Mouse (Mus musculus): ENCODE data around the gene Helz2. TPM values are rescaled to one million over a fixed set of nuclear protein-coding genes. Genes with fewer than 3 reads are reported as not detected.

The Helz2 gene
- polyA plus RNA-seq, 1 experiment from 2014 or later = 9.4 TPM

DNA sequence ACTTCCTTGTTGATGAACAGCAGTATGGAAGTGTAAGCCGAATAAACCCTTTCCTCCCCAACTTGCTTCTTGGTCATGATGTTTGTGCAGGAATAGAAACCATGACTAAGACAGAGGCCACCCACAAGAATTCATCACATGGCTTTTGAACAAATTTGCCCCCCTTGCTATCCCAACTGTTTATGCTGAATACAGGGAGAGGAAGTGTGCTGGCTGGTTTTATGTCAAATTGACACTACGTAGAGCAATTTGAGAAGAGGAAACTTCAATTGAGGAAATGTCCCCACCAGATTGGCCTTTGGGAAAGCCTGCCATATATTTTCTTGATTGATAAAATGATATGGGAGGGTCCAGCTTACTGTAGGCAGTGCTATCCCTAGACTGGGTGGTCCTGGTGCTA is 32.0 kb upstream of the Helz2 start:
- no peak for TF ChIP-seq CTCF (IDR thresholded peaks at IDR 0.05)
- no peak for DNase-seq (ENCODE audit: low read depth, low spot score)
- in situ Hi-C loops (cut with MboI; ENCODE audit: low pct_unique_long_range_greater_than_20kb) = no loop called here
- ChIA-PET POLR2A (no interaction called here), CTCF (interaction anchor here (2.3 kb wide), 1 partner anchor 11 kb away, joined by 12 read pairs; no protein-coding TSS in a partner anchor)
- no peaks in the 10 kb centered on the region for H3K27me3 ChIP-seq
- ATAC-seq = no peak

GRCm38 (mm10) chr2:181272092-181272491 is 30.3 kb upstream of the Helz2 start:
- DNase-seq (ENCODE audit: low read depth, low spot score) = no peak
- no peak for TF ChIP-seq CTCF (IDR thresholded peaks at IDR 0.05)
- POLR2A ChIA-PET = no interaction called here
- ATAC-seq = no peak
- in situ Hi-C loops (cut with MboI; ENCODE audit: low pct_unique_long_range_greater_than_20kb) = no loop called here
- CTCF ChIA-PET = no interaction called here
- H3K27me3 ChIP-seq = no peaks in the 10 kb centered on the region

DNA sequence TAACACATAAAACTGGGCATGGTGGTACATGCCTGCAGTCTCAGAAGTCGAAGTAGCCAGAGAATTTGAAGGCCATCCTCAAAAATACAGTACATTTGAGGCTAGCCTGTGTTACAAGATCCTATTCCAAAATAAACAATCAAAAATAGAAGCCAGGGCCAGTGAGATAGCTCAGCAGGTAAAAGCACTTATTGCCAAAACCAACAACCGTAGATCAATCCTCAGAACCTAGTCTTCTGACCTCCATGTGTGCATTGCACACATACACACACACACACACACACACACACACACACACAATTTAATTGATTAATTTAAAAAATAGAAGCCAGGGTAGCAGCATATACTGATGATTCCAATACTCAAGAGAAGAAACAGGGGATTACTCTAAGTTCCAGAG is 25.0 kb upstream of the Helz2 start:
- ATAC-seq (no peak), DNase-seq (ENCODE audit: low read depth, low spot score) (no peak)
- ChIA-PET POLR2A (no interaction called here), CTCF (interaction anchor here (1.4 to 3.0 kb wide), 2 partner anchors 11 to 14 kb away, joined by 7 to 10 read pairs; no protein-coding TSS in a partner anchor)
- no peak for TF ChIP-seq CTCF (IDR thresholded peaks at IDR 0.05)
- in situ Hi-C loops (cut with MboI; ENCODE audit: low pct_unique_long_range_greater_than_20kb) = no loop called here
- no peaks in the 10 kb centered on the region for H3K27me3 ChIP-seq

DNA sequence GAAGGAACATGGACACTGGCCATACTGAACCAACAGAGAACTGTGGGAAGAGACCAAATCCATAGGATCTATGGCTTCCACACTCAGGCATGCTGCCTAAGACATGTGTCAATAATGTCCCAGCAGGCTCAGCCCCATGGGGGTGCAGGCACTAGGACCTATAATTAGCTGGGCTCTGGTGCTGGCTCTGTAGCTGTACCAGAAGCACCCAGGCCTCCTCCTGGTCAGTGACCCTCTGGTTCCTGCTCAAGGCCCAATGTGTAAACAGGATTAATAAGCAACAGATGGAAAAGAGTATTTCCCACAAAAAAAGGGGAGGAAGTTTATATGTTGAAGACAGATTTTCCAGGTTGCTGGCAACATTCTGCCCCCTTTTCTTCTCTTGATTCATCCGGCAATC is 11.4 kb upstream of the Helz2 start:
- ChIA-PET POLR2A (no interaction called here), CTCF (no interaction called here)
- TF ChIP-seq CTCF (IDR thresholded peaks at IDR 0.05) = no peak
- no peak for DNase-seq (ENCODE audit: low read depth, low spot score)
- no peaks in the 10 kb centered on the region for H3K27me3 ChIP-seq
- in situ Hi-C loops (cut with MboI; ENCODE audit: low pct_unique_long_range_greater_than_20kb) = loop anchor here (5.0 kb wide), 1 partner anchor 66 kb away; the partner anchor contains the start of gene Ppdpf
- ATAC-seq = no peak

DNA sequence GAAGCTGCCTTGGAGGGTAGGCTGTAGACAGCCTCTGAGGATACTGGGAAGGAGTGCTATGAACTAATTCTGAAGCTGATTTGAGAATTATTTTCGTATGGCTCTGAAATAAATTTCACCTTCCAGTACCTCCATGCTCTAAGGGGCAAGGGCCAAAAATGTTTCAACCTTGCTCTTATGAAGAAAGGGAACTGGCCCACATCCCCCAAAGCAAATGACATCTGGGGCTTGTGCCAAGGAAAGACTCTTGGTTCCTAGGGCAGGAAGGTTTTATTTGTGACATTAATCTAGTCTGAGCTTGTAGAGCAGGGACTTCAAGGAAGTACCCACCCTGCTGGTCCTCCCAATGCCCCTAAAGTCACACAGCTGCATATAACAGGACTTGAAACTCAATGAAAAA is 10.0 kb upstream of the Helz2 start:
- in situ Hi-C loops (cut with MboI; ENCODE audit: low pct_unique_long_range_greater_than_20kb) = loop anchor here (5.0 kb wide), 1 partner anchor 65 kb away; the partner anchor contains the start of gene Ppdpf
- ChIA-PET POLR2A (no interaction called here), CTCF (no interaction called here)
- DNase-seq (ENCODE audit: low read depth, low spot score) (no peak), ATAC-seq (no peak)
- no peaks in the 10 kb centered on the region for H3K27me3 ChIP-seq
- no peak for TF ChIP-seq CTCF (IDR thresholded peaks at IDR 0.05)

DNA sequence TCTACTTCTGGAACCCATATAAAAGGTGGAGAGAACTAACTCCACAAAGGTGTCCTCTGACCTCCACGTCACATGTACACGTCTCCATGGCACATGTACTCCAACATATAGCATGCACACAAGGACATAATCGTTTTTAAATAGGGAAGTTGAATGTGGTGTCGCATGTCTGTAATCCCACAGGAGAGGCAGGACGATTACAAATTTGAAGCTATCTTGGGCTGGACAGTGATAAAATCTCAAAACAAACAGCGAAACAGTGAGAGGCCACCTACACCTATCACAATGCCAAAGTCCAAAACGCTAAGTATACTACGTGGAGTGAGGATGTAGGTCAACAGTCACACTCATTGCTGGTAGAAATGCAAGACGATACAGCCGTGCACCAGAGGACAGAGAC is 7.4 kb upstream of the Helz2 start:
- ATAC-seq (no peak), DNase-seq (ENCODE audit: low read depth, low spot score) (no peak)
- in situ Hi-C loops (cut with MboI; ENCODE audit: low pct_unique_long_range_greater_than_20kb) = no loop called here
- POLR2A ChIA-PET = no interaction called here
- CTCF ChIA-PET = interaction anchor here (1.5 kb wide), 1 partner anchor 10 kb away, joined by 4 read pairs; no protein-coding TSS in a partner anchor
- H3K27me3 ChIP-seq = no peaks in the 10 kb centered on the region
- TF ChIP-seq CTCF (IDR thresholded peaks at IDR 0.05) = no peak

DNA sequence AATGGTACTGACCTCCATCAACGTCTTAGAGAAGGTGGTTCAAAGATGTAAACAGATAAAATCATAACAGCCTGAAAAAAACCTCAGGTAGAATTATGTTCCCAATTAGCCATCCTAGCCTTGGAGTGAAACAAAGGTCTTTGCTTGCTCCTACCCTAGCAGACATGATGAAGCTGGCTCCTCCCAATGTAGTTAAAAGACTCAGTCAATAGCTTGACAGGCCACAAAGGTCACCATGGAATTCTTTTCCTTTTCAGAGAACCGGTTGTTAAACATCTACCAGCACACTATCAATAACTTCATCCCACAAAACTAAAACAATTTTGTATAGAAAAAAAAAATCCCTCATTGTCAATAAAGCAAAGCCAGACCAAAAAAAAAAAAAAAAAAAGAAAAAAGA is 3.2 kb upstream of the Helz2 start:
- no peak for TF ChIP-seq CTCF (IDR thresholded peaks at IDR 0.05)
- H3K27me3 ChIP-seq = no peaks in the 10 kb centered on the region
- POLR2A ChIA-PET = interaction anchor here (1.3 kb wide), 1 partner anchor 12 kb away, joined by 3 read pairs; no protein-coding TSS in a partner anchor
- DNase-seq (ENCODE audit: low read depth, low spot score) (no peak), ATAC-seq (no peak)
- CTCF ChIA-PET = no interaction called here
- in situ Hi-C loops (cut with MboI; ENCODE audit: low pct_unique_long_range_greater_than_20kb) = no loop called here

- no peak for DNase-seq (ENCODE audit: low read depth, low spot score)
- in situ Hi-C loops (cut with MboI; ENCODE audit: low pct_unique_long_range_greater_than_20kb) = no loop called here
- H3K27me3 ChIP-seq = no peaks in the 10 kb centered on the region
- TF ChIP-seq CTCF (IDR thresholded peaks at IDR 0.05) = no peak
- ATAC-seq = no peak
- CTCF ChIA-PET = interaction anchor here (1.1 to 2.4 kb wide), 2 partner anchors 11 to 19 kb away, joined by 3 to 11 read pairs; no protein-coding TSS in a partner anchor
- POLR2A ChIA-PET = interaction anchor here (1.3 to 2.0 kb wide), 2 partner anchors 13 to 43 kb away, joined by 3 to 11 read pairs; no protein-coding TSS in a partner anchor
These were observed 2.0 kb upstream of the Helz2 start for GRCm38 (mm10) chr2:181243706-181244394.

DNA sequence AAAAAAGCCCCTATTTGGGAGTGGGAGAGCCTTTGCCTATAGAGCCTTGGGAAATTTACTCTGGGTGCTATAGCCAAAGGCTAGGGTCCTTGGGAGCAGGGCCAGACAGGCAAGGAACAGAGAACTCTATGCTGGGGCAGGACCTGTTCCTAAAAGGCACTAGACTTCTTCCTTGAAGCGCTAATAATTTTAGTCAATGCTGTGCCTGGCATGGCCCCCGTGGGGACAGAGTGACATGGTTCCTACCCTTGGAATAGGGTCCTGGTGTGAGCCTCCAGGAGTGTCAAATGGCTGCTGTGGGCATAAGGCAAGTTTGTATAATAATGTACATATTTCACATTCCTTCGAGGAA is 463 bp upstream of the Helz2 start:
- ChIA-PET CTCF (interaction anchor here (2.4 kb wide), 1 partner anchor 13 kb away, joined by 11 read pairs; no protein-coding TSS in a partner anchor), POLR2A (interaction anchor here (2.0 kb wide), 1 partner anchor 44 kb away, joined by 11 read pairs; no protein-coding TSS in a partner anchor)
- TF ChIP-seq CTCF (IDR thresholded peaks at IDR 0.05) = no peak
- ATAC-seq = peak; percentile 13
- in situ Hi-C loops (cut with MboI; ENCODE audit: low pct_unique_long_range_greater_than_20kb) = no loop called here
- DNase-seq (ENCODE audit: low read depth, low spot score) = no peak
- no peaks in the 10 kb centered on the region for H3K27me3 ChIP-seq

DNA sequence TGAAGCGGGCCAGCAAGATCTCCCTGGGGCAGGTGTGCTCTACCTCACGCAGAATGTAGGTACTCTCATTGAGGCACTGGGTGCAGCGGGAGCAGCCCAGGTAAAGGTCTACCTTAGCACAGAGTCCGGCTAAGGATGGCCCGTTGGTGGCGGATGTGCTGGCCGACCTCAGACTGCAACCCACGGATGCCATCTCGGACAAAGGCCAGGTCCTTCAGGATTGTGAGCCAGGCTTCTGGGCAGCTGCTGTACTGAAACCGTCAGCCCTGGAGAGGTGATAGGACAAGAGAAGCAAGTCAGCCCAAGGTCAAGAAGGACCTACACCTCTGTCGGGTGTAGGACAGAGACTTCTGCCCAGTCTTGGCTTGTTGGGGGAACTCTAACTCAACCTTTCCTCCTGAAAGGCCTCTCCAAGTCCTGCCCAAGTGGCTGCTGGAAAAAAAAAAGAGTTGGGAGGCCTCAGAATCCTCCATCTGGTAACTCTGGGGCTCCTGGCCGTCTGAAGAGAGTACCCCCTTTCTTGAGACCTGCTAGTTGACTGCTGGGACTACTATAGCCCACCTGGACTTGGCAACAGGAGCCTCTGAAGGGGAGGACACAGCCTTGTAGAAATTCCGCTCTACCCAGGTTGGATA is 904 bp downstream of the Helz2 start:
- DNase-seq (ENCODE audit: low read depth, low spot score) (no peak), ATAC-seq (no peak)
- in situ Hi-C loops (cut with MboI; ENCODE audit: low pct_unique_long_range_greater_than_20kb) = no loop called here
- H3K27me3 ChIP-seq = no peaks in the 10 kb centered on the region
- no peak for TF ChIP-seq CTCF (IDR thresholded peaks at IDR 0.05)
- POLR2A ChIA-PET = no interaction called here
- CTCF ChIA-PET = no interaction called here

DNA sequence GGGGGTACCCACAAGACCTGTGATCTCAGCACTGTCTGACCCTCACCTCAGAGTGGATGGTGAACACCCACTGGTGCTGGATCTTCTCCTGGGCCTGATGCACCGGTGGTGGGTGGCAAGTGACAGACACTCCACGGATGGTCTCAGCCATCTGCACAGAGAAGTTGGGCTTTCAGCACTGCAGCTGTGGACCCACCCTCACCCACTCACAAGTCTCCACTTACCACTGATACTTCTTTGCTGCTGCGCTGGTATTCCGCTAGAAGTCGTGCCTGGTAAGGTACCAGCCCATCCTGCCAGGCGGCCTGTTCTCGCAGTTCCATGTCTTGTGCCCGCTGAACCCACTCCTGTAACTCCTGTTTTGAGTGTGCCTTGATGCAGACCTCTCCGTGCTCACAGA is 2.6 kb downstream of the Helz2 start:
- in situ Hi-C loops (cut with MboI; ENCODE audit: low pct_unique_long_range_greater_than_20kb) = no loop called here
- H3K27me3 ChIP-seq = no peaks in the 10 kb centered on the region
- DNase-seq (ENCODE audit: low read depth, low spot score) = no peak
- CTCF ChIA-PET = no interaction called here
- ATAC-seq = no peak
- TF ChIP-seq CTCF (IDR thresholded peaks at IDR 0.05) = no peak
- POLR2A ChIA-PET = no interaction called here
